Mouse (Mus musculus) bone marrow, adult 2 months (tissue): ENCODE results near the gene Maml3.

ENCODE experiments used
- CTCF ChIP-seq: fragments of 200-500 bp; IDR thresholded peaks from 2 replicates; pipeline ENCODE4 v1.5.1; 2011; ENCODE audit warnings: low read length, control low read depth; ENCODE audit not compliant: control insufficient read depth, insufficient read depth
- POLR2A ChIP-seq: fragments of 200-500 bp; IDR thresholded peaks from 2 replicates; pipeline ENCODE4 v1.6.1; 2011; ENCODE audit warnings: low read depth, mild to moderate bottlenecking, control low read depth, low read length, borderline replicate concordance; ENCODE audit not compliant: control insufficient read depth

DNA sequence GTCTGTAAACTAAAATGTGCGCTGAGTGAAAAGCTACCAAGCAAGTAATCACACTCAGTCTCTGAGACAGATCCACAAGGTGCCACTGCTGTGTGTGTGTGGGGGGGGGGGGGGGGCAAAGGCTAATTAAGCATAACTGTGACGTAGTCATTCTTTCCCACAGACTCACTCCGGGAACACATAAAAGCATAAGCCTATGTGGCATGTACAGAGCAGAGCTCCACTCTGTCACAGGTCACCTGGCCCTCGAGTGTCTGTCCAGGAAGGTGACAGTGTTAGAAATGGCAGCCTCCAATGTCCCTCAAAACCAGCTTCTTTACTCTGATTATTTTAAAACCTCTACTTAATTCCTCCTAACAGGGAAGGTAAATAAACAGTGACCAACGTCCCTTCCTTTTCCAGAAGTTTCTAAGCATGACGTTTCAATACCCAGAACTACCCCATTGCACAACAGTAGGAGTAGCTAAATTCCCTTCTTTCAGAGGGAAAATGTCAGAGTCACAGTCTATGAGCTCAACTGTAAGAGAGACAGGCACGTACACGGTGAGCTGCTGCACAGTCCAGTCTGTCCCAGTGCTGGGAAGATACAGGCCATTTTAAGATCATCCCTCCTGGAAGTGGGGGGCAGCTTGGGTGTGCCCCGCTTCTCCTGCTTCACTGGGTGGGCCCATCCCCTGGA, 93.7 kb downstream of the Maml3 start:
- TF ChIP-seq CTCF (no peak), POLR2A (no peak)
